Mouse (Mus musculus): Measurements from ENCODE around the gene Tmem141.

- no peak for TF ChIP-seq CTCF (IDR thresholded peaks at IDR 0.05; ENCODE audit: borderline replicate concordance, insufficient read depth, low read length)
- no peak for TF ChIP-seq POLR2A (IDR thresholded peaks at IDR 0.05; ENCODE audit: low read depth, low read length)
Observed at GRCm38 (mm10) chr2:25573068-25573467, 48.7 kb downstream of the Tmem141 start.

All from embryonic fibroblast, embryonic 13.5 days (primary cell).